Mouse (Mus musculus): ENCODE measurements around the gene Nr1i2. TPM values are rescaled to one million over a fixed set of nuclear protein-coding genes. Genes with fewer than 3 reads are reported as not detected.

The Nr1i2 gene
- polyA plus RNA-seq, 1 experiment from 2014 or later: not detected

Other genes with a start within 250 kb of the Nr1i2 start
- gene Gsk3b, start 205.8 kb downstream of the Nr1i2 start, polyA plus RNA-seq (2016; fragmentation: Nextera tagmentation; extraction: Ambion mirVana): 65.6 and 68.6 TPM in 2 replicates
- gene Maats1, start 47.3 kb upstream of the Nr1i2 start, polyA plus RNA-seq (2016; fragmentation: Nextera tagmentation; extraction: Ambion mirVana): 0.06 and 0.12 TPM in 2 replicates
- gene Cox17, start 52.2 kb upstream of the Nr1i2 start, polyA plus RNA-seq (2016; fragmentation: Nextera tagmentation; extraction: Ambion mirVana): 114 and 117 TPM in 2 replicates
- gene Gm21987, start 52.2 kb upstream of the Nr1i2 start, polyA plus RNA-seq (2016; fragmentation: Nextera tagmentation; extraction: Ambion mirVana): not detected in 2 replicates
- gene Popdc2, start 67.4 kb upstream of the Nr1i2 start, polyA plus RNA-seq (2016; fragmentation: Nextera tagmentation; extraction: Ambion mirVana): 0.70 and 1.9 TPM in 2 replicates
- 0.10 and 0.31 TPM in 2 replicates for gene Pla1a, start 138.3 kb upstream of the Nr1i2 start, polyA plus RNA-seq (2016; fragmentation: Nextera tagmentation; extraction: Ambion mirVana)
- 142 and 147 TPM in 2 replicates for gene Adprh, start 157.9 kb upstream of the Nr1i2 start, polyA plus RNA-seq (2016; fragmentation: Nextera tagmentation; extraction: Ambion mirVana)
- 0.38 and 0.41 TPM in 2 replicates for gene Cd80, start 160.7 kb upstream of the Nr1i2 start, polyA plus RNA-seq (2016; fragmentation: Nextera tagmentation; extraction: Ambion mirVana)
- gene Timmdc1, start 227.8 kb upstream of the Nr1i2 start, polyA plus RNA-seq (2016; fragmentation: Nextera tagmentation; extraction: Ambion mirVana): 27.4 and 30.8 TPM in 2 replicates